Mouse (Mus musculus) heart, postnatal 0 days (tissue): Measurements from ENCODE around the gene Yars.

Experiments
- CTCF ChIP-seq: IDR thresholded peaks from 2 replicates; pipeline ENCODE4 v1.5.1; 2016; ENCODE audit warnings: antibody characterized with exemption, control low read depth, low read depth
- EP300 ChIP-seq: IDR thresholded peaks from 2 replicates; pipeline ENCODE4 v1.6.1; 2016; ENCODE audit warnings: antibody characterized with exemption, low read depth

DNA sequence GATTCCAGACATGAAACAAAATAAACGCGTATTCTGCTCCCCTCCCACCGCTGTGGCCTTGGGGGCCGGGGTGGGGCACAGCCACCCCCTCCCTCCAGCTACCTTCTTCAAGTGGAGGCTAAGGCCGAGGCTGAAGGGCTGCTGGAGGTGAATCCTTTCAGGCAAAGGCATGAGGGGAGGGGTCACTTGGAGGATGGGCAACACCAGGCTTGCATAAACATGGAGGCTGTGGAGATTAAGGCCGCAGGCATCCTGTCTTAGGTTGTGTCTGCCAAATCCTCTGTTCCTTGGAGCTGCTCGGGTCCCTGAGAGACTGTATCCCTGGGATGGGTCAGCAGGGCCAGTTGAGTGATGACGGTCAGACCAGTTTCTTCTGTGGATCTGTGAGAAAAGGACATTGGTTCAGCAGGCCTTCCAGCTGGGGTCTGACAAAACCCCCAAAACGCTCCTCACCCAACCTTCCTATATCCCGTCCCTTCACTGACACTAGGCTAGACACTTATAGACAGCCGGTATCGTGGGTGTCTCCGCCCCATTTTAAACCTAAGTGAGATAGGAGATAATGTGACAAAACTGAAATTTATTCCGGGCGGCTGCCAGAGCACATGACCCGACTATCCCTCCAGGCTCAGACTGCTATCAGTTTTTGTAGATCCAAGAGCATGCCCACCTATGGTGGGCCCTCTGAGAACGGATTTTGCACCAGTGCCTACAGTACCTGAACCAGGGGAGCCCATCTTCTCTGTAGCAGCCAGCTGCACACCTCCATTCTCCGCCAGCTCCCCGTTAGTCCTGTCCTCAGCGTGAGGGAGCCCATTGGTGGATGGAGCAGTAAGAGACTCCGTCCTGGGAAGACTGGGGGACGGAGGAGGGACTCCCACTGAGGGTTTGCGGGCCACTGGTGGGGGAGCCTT lies 31.8 kb downstream of the Yars start:
- TF ChIP-seq CTCF (no peak), EP300 (no peak)
